Mouse (Mus musculus) limb, embryonic 12.5 days (tissue): ENCODE data around the gene Tubal3. TPM values are rescaled to one million over a fixed set of nuclear protein-coding genes. Genes with fewer than 3 reads are reported as not detected.
A peak's percentile ranks its signal among the peaks of the same experiment; 100 is the strongest.

Experiments
- ATAC-seq: fragments of 200-750 bp; cut with Nextera tagmentation; 2 replicates; pipeline ENCODE4 v1.8.0; 2017; ENCODE audit warnings: low read depth, moderate TSS enrichment; ENCODE audit not compliant: insufficient number of reproducible peaks, insufficient read depth, low FRiP score, low TSS enrichment
- H3K27ac ChIP-seq: fragments of 300-500 bp; sonication (generic); 2 replicates; pipeline ENCODE4 v1.5.1; 2016; ENCODE audit warnings: mild to moderate bottlenecking, moderate library complexity
- H3K27me3 ChIP-seq: fragments of 300-500 bp; sonication (generic); 2 replicates; pipeline ENCODE4 v1.6.1; 2016; ENCODE audit warnings: mild to moderate bottlenecking, moderate library complexity
- H3K36me3 ChIP-seq: fragments of 300-500 bp; sonication (generic); 2 replicates; pipeline ENCODE4 v1.6.1; 2016; ENCODE audit warnings: mild to moderate bottlenecking, moderate library complexity
- H3K4me1 ChIP-seq: fragments of 300-500 bp; sonication (generic); replicated peaks from 2 replicates; pipeline ENCODE4 v1.6.1; 2016
- H3K4me2 ChIP-seq: fragments of 300-500 bp; sonication (generic); 2 replicates; pipeline ENCODE4 v1.6.1; 2016; ENCODE audit warnings: mild to moderate bottlenecking, moderate library complexity
- H3K4me3 ChIP-seq: fragments of 300-500 bp; sonication (generic); replicated peaks from 2 replicates; pipeline ENCODE4 v1.5.1; 2016; ENCODE audit warnings: mild to moderate bottlenecking
- H3K9ac ChIP-seq: fragments of 300-500 bp; sonication (generic); replicated peaks from 2 replicates; pipeline ENCODE4 v1.6.1; 2016; ENCODE audit warnings: mild to moderate bottlenecking, moderate library complexity
- H3K9me3 ChIP-seq: fragments of 300-500 bp; sonication (generic); 2 replicates; pipeline ENCODE4 v1.6.1; 2016; ENCODE audit warnings: mild to moderate bottlenecking, moderate library complexity
- WGBS: fragments of 180-500 bp; shearing (Covaris S2); methylation state at CpG from one replicate; pipeline ENCODE4 v1.1.7; 2016; 5-methylcytosine and 5-hydroxymethylcytosine counted together
- polyA plus RNA-seq: library from polyadenylated mRNA; unstranded; fragments of >200 nt; fragmentation: Nextera tagmentation; extraction: Ambion mirVana; gene quantifications from 2 replicates; pipeline ENCODE4 v1.2.1, GENCODE M21; 2016

Gene Tubal3
- not detected in 2 replicates for polyA plus RNA-seq

DNA sequence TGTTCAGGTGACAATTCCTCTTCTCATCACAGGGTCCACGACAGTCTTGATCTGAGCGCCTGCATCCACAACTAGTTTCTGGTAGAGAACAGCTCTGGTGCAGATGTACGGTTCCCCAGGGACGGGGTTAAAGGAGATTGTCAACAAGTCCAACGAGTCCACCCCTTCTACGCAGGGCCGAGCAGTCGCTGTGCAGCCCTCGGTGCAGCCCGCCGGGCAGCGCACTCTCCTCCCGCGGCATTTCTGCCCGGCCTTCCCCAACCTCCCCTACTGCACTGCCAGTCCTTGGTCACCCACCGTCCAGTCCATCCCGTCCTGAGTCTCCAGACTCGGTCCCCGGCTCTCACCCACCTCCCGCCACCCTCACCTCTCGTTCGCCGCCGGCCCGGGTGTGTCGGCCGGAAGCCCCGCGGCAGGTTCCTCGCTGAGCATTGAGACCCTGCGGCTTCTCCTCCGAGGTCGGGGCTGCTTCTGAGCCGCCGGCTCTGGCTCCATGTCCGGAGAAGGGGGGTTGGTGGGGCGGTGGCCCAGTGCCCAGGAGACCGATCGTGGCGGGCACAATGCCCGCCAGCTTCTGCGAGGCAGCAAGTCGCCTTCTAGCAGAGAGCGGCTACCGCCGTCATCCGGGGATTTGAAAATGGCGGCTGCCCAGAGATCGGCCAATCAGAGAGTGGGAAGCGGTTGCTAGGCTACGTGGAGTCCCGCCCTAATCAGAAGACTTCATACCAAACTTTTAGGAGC lies at the start of gene Tubal3, which contains the start of gene Net1:
Tubal3 (plus strand) TSS at position 704 of the 741 bp plus-strand sequence.
Net1 (minus strand) TSS at position 650 of the 741 bp plus-strand sequence.
- peaks cover 8% of the 10 kb centered on the region for H3K4me1 ChIP-seq
- peaks cover 19% of the 10 kb centered on the region for H3K36me3 ChIP-seq
- peak within 1 kb of the TSS; percentile 69 for H3K4me2 ChIP-seq
- no peaks in the 10 kb centered on the region for H3K27me3 ChIP-seq
- WGBS: under 1% methylated on average over 52 of the region's 52 CpGs
- H3K9ac ChIP-seq: peak within 1 kb of the TSS; percentile 79
- ATAC-seq: peak; percentile 96
- peak within 1 kb of the TSS; percentile 68; the same call in 1 of the 2 replicates for H3K27ac ChIP-seq
- peak within 1 kb of the TSS; percentile 73 for H3K4me3 ChIP-seq
- H3K9me3 ChIP-seq: peaks cover 12% of the 10 kb centered on the region; the same call in 1 of the 2 replicates

DNA sequence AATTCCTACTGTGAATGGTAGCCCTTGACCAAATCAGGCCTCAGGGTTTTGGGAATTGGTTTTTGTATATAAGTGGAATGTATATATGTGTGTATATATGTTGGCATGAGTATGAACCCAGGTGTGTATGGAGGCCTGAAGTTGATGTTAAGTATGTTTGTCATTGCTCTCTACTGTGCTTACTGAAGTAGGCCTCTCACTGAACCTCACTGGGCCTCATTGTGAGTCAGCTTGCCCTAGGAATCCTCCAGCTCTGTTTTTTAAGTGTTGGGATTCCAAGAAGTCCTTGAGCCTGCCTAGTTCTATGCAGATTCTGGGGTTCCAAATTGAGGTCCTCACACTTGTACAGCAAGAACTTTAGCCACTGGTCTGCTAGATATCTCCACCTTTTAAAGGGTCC lies 48.2 kb upstream of the Tubal3 start:
- H3K4me2 ChIP-seq: no peak overlapping the region
- H3K4me1 ChIP-seq: no peaks in the 10 kb centered on the region
- ATAC-seq: no peak
- no peak overlapping the region for H3K4me3 ChIP-seq
- 0 out of 2 replicates have a peak, but pooled peaks cover 3% of the 10 kb centered on the region for H3K9me3 ChIP-seq
- no peak overlapping the region for H3K9ac ChIP-seq
- H3K27ac ChIP-seq: no peak overlapping the region
- no peaks in the 10 kb centered on the region for H3K36me3 ChIP-seq
- no peaks in the 10 kb centered on the region for H3K27me3 ChIP-seq

DNA sequence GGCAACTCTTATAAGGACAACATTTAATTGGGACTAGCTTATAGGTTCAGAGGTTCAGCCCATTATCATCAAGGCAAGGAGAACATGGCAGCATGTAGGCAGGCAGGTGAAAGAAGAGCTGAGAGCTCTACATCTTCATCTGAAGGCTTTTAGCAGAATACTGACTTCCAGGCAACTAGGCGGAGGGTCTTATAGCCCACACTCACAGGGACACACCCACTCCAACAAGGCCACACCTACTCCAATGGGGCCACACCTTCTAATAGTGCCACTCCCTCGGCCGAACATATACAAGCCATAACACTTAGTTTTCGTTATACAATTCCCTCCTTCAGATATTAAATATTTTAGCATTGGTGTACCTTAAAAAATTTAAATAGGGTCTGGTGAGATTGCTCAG lies 45.2 kb upstream of the Tubal3 start:
- Histone ChIP-seq H3K4me1 (no peaks in the 10 kb centered on the region), H3K27me3 (no peaks in the 10 kb centered on the region), H3K27ac (no peak overlapping the region), H3K9ac (no peak overlapping the region), H3K4me3 (no peak overlapping the region), H3K36me3 (no peaks in the 10 kb centered on the region), H3K9me3 (0 out of 2 replicates have a peak, but pooled peaks cover 3% of the 10 kb centered on the region), H3K4me2 (no peak overlapping the region)
- ATAC-seq: no peak
- 90% methylated on average over 4 of the region's 4 CpGs for WGBS

DNA sequence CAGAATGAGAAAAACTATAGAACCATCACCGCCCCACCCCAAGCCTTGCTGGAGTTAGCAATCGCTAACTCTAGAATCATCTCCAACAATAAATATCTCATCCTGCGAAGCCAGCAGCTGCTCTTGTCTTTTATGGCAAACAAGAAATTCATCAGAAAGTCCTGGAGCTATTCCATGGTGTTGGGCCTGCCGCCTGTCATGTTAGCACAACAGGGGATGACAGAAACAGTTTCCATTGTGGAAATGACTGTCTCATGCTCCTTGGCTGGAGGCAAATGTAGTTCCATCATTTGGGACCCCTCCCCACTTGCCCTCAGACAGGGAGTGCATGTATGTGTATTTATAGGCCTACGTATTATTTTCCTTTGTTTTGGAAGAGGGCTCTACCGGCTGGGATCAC lies 41.6 kb upstream of the Tubal3 start:
- 82% methylated on average over 6 of the region's 6 CpGs for WGBS
- Histone ChIP-seq H3K4me1 (no peaks in the 10 kb centered on the region), H3K27ac (peak overlapping the region; percentile 29; the same call in 1 of the 2 replicates), H3K9ac (no peak overlapping the region), H3K9me3 (0 out of 2 replicates have a peak, but pooled peaks cover 3% of the 10 kb centered on the region), H3K4me3 (no peak overlapping the region), H3K36me3 (peaks cover 12% of the 10 kb centered on the region), H3K27me3 (no peaks in the 10 kb centered on the region), H3K4me2 (no peak overlapping the region)
- ATAC-seq: no peak

DNA sequence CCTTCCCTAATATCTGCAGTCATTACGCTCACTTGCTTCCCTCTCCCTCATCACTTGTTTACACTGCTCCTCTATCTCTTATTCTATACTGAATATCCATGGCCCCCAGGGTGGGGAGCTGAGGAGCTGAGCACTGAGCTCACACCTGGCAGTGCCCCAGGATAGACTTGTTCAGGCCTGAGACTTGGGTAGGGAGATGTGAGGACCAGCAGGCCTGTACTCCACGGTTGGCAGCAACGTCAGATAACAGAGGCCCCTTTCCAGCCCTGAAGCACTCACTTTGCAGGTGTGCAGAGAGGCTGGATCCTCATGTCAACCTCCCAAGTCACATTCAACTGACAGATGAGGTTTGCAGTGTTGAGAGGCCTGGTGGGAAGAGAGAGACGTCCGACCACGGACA lies 40.9 kb upstream of the Tubal3 start:
- 70% methylated on average over 6 of the region's 6 CpGs for WGBS
- no peaks in the 10 kb centered on the region for H3K4me1 ChIP-seq
- H3K9ac ChIP-seq: no peak overlapping the region
- peak overlapping the region; percentile 62; the same call in 1 of the 2 replicates for H3K27ac ChIP-seq
- no peak overlapping the region for H3K4me3 ChIP-seq
- peaks cover 19% of the 10 kb centered on the region for H3K36me3 ChIP-seq
- no peak overlapping the region for H3K4me2 ChIP-seq
- no peaks in the 10 kb centered on the region for H3K27me3 ChIP-seq
- 0 out of 2 replicates have a peak, but pooled peaks cover 3% of the 10 kb centered on the region for H3K9me3 ChIP-seq
- peak; percentile 13; the same call in 1 of the 2 replicates for ATAC-seq

DNA sequence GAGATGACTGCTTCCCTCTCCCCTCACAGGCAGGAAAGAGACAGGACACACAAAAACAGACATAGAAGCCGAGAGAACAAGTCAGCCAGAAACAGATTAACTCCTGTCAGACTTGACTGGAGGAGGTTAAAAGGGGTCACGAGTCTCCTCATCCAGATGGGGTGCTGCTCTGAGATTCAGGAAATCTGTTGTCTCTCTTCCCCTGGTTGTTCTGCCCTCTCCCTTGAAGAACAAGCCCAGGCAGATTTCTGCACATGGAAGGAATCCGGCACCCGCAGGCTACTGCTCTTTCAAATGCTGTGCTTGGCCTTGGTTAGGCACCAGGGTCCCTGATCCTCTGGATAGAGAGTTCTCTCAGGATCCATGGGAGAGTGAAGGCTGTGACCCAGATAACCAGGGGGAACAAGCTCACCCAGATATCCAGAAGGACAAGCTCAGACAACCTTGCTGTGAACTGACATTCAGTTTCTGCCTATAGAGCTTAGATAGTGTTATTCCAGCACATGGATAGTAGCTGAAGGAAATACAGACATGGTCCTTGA lies 40.3 kb upstream of the Tubal3 start:
- WGBS: 51% methylated on average over 4 of the region's 4 CpGs
- H3K4me3 ChIP-seq: no peak overlapping the region
- 0 out of 2 replicates have a peak, but pooled peaks have one; percentile 8 for ATAC-seq
- H3K9me3 ChIP-seq: 0 out of 2 replicates have a peak, but pooled peaks cover 3% of the 10 kb centered on the region
- no peaks in the 10 kb centered on the region for H3K27me3 ChIP-seq
- H3K36me3 ChIP-seq: peaks cover 25% of the 10 kb centered on the region
- H3K4me2 ChIP-seq: no peak overlapping the region
- H3K27ac ChIP-seq: peak overlapping the region; percentile 62; the same call in 1 of the 2 replicates
- H3K9ac ChIP-seq: no peak overlapping the region
- H3K4me1 ChIP-seq: no peaks in the 10 kb centered on the region

DNA sequence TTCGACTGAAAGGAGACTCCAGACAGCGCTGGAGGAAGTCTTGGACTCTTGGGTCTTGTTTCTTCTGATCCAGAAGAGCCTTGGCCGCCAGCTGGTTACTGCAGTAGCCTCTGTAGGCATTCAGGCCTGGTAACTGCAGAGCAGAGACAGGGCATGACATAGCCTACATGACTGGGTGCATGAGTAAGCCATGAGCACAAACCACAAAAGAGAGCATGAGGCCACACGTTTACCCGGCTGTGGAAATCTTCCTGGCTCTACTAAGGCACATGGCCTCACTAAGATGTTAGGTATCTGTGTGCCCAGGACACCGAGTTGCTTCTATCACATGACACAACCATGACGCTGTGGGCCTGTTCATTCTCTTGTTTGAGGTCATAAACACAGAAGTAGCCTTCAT lies 31.4 kb upstream of the Tubal3 start:
- Histone ChIP-seq H3K4me3 (no peak overlapping the region), H3K27ac (no peak overlapping the region), H3K9me3 (no peaks in the 10 kb centered on the region), H3K4me2 (no peak overlapping the region), H3K4me1 (peaks cover 8% of the 10 kb centered on the region), H3K9ac (no peak overlapping the region), H3K27me3 (no peaks in the 10 kb centered on the region), H3K36me3 (peaks cover 79% of the 10 kb centered on the region)
- ATAC-seq: no peak
- 94% methylated on average over 7 of the region's 7 CpGs for WGBS

DNA sequence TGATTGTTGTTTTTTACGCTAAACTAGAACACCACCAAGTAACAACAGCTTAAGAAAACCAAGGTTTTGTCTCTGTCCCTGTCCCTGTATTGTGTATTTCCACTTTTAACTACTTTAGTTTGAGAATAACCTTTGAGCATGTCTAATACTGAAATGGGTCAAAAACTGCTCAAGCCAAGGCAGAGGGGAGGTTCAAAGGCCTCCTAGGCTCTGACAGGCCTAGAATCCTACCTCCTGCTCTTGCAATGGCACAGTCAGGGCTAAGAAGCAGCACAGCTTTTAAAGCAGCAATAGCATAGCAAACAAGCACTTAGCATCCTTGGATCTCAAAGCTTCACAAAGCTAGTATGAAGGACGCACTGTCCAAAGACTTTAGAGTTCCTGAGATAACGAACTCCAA lies 29.0 kb upstream of the Tubal3 start:
- Histone ChIP-seq H3K4me1 (peaks cover 17% of the 10 kb centered on the region), H3K9me3 (no peaks in the 10 kb centered on the region), H3K9ac (no peak overlapping the region), H3K36me3 (peaks cover 54% of the 10 kb centered on the region), H3K4me3 (no peak overlapping the region), H3K4me2 (0 out of 2 replicates have a peak overlapping the region, but pooled peaks have one; percentile 2), H3K27me3 (no peaks in the 10 kb centered on the region), H3K27ac (no peak overlapping the region)
- no peak for ATAC-seq
- 91% methylated on average over 3 of the region's 3 CpGs for WGBS

DNA sequence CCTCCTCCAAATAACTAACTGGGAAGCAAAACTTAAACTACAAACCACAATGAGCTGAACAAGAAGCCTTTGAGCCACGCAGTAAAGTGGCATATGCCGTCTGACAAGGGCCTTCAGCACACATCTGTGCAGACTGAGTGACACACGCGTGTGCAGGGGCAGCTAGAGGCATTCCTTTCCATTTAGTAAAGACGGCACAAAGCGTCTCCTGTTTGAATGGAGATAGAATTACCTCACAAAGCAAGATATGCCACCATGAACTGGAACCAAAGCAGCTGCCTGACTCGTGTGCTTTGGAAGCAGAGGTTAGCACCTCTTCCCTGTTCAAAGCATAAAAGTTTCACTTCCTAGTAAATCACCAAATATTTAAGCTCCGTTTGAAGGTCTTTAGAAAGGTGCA lies 28.0 kb upstream of the Tubal3 start:
- Histone ChIP-seq H3K4me2 (peak overlapping the region; percentile 69), H3K9ac (no peak overlapping the region), H3K36me3 (peaks cover 45% of the 10 kb centered on the region), H3K27ac (peak overlapping the region; percentile 24; the same call in 1 of the 2 replicates), H3K4me1 (peaks cover 24% of the 10 kb centered on the region), H3K27me3 (no peaks in the 10 kb centered on the region), H3K9me3 (no peaks in the 10 kb centered on the region), H3K4me3 (peak overlapping the region; percentile 17)
- ATAC-seq: peak; percentile 48
- WGBS: 34% methylated on average over 8 of the region's 8 CpGs

DNA sequence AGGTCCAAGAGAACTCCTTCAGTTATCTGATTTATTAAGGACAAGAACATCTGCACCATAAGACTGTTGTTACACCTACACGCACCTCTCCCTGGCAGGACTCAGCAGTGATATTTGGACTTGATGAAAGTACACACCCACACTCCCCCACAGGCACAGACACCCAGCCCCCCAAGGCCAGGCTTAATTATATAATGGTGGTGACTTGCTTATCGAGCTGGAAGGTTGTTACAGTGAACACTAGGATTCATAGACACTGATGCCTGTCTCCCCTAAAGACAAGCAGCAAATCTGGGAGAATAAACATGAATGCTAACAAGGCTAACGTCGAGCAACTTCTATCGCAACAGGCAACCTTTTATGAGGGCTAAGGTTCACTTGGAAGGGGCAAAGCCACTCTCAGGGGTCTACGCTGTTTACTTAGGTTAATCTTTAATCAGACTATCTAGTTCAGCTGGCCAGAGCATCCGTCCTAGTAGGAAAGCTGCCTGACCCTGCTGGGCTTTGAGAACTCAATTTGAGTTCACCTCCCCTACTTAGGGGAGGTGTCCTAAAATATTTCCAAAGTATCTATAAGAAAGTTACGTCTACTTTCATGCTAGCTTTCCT lies 26.5 kb upstream of the Tubal3 start:
- Histone ChIP-seq H3K36me3 (peaks cover 35% of the 10 kb centered on the region), H3K4me3 (peak overlapping the region; percentile 63), H3K9ac (peak overlapping the region; percentile 83), H3K27me3 (no peaks in the 10 kb centered on the region), H3K4me1 (peaks cover 24% of the 10 kb centered on the region), H3K4me2 (peak overlapping the region; percentile 69), H3K27ac (peak overlapping the region; percentile 50; the same call in 1 of the 2 replicates), H3K9me3 (no peaks in the 10 kb centered on the region)
- WGBS: 35% methylated on average over 8 of the region's 8 CpGs
- ATAC-seq: no peak

DNA sequence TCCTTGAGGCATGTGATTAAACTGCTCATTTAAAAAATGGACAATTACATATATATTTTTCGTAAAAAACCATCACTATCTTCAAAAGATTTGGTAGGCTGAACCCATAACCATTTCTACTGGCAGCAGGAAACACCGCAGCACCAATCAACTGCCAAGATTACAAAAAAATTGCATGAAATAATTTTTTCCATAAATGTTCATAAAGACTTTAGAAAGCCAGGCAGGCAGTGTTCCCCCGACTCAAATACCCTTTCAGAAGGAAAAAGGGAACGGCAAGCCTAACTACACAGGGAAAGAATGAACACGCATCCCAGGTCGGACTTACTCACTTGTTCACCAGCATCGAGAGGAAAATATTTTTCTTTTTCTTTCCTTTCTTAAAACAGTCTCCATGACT lies 25.5 kb upstream of the Tubal3 start:
- H3K27me3 ChIP-seq: no peaks in the 10 kb centered on the region
- WGBS: 16% methylated on average over 7 of the region's 7 CpGs
- peak overlapping the region; percentile 83 for H3K9ac ChIP-seq

More for the DNA sequence above, 25.5 kb upstream of the Tubal3 start:
- no peak for ATAC-seq
- peak overlapping the region; percentile 69 for H3K4me2 ChIP-seq
- peaks cover 25% of the 10 kb centered on the region for H3K36me3 ChIP-seq
- H3K27ac ChIP-seq: 0 out of 2 replicates have a peak overlapping the region, but pooled peaks have one; percentile 8
- no peaks in the 10 kb centered on the region for H3K9me3 ChIP-seq
- H3K4me1 ChIP-seq: peaks cover 24% of the 10 kb centered on the region
- peak overlapping the region; percentile 63 for H3K4me3 ChIP-seq
